Mouse (Mus musculus) lung, postnatal 4 days (tissue): ENCODE data around the gene Gcdh.

Experiments
- DNase-seq, 2 experiments: peaks; one replicate each; pipeline ENCODE4 v3.0.0; 2021

The Gcdh gene

GRCm38 (mm10) chr8:84893709-84894134 is at the start of gene Gcdh:
TSS of gene Gcdh (minus strand) at chr8:84893921.
- DNase-seq, result peak; percentile 92 to 94

GRCm38 (mm10) chr8:84937620-84938485 is 44.1 kb upstream of the Gcdh start:
- DNase-seq, result no peak

GRCm38 (mm10) chr8:84936962-84937546 is 43.3 kb upstream of the Gcdh start, which contains the start of gene Mast1:
TSS of gene Mast1 (minus strand) at chr8:84937359.
- DNase-seq, result peak; percentile 62 to 74

GRCm38 (mm10) chr8:84936041-84936961 is 42.6 kb upstream of the Gcdh start:
- DNase-seq, result no peak

- DNase-seq, result no peak
Measured at GRCm38 (mm10) chr8:84935489-84935888, 41.8 kb upstream of the Gcdh start.

- DNase-seq, result no peak
Measured at GRCm38 (mm10) chr8:84934860-84935259, 41.1 kb upstream of the Gcdh start.

- no peak for DNase-seq
Measured at GRCm38 (mm10) chr8:84933767-84934559, 40.2 kb upstream of the Gcdh start.

GRCm38 (mm10) chr8:84930582-84930981 is 36.9 kb upstream of the Gcdh start:
- DNase-seq, result no peak

- peak; percentile 62 to 73 for DNase-seq
Measured at GRCm38 (mm10) chr8:84928456-84929306, 35.0 kb upstream of the Gcdh start.

- no peak for DNase-seq
Measured at GRCm38 (mm10) chr8:84927513-84927912, 33.8 kb upstream of the Gcdh start.

- no peak for DNase-seq
Measured at GRCm38 (mm10) chr8:84925557-84925956, 31.8 kb upstream of the Gcdh start.

GRCm38 (mm10) chr8:84921596-84921995 is 27.9 kb upstream of the Gcdh start:
- peak; percentile 81 to 82 for DNase-seq

- no peak for DNase-seq
Measured at GRCm38 (mm10) chr8:84918646-84919045, 24.9 kb upstream of the Gcdh start.

- DNase-seq, result no peak
Measured at GRCm38 (mm10) chr8:84917781-84918180, 24.1 kb upstream of the Gcdh start.

GRCm38 (mm10) chr8:84915269-84915668 is 21.5 kb upstream of the Gcdh start:
- DNase-seq, result peak in 1 of 2 experiments; percentile 51

GRCm38 (mm10) chr8:84913960-84914359 is 20.2 kb upstream of the Gcdh start:
- peak in 1 of 2 experiments; percentile 44 for DNase-seq

- DNase-seq, result no peak
Measured at GRCm38 (mm10) chr8:84913502-84913900, 19.8 kb upstream of the Gcdh start.

- DNase-seq, result peak; percentile 77 to 85
Measured at GRCm38 (mm10) chr8:84912895-84913501, 19.3 kb upstream of the Gcdh start.

GRCm38 (mm10) chr8:84912391-84912790 is 18.7 kb upstream of the Gcdh start:
- DNase-seq, result no peak

GRCm38 (mm10) chr8:84911854-84912253 is 18.1 kb upstream of the Gcdh start:
- no peak for DNase-seq

GRCm38 (mm10) chr8:84910551-84910950 is 16.8 kb upstream of the Gcdh start:
- DNase-seq, result no peak
